Mouse (Mus musculus) midbrain, embryonic 15.5 days (tissue): ENCODE measurements at regions not wholly inside any gene's neighbourhood (a gene's known extent, or its start where the extent isn't known, plus 50 kb on each side); places are given as distances from the start of the nearest gene placed in this dataset.

Source experiments
- ATAC-seq: fragments of 200-750 bp; cut with Nextera tagmentation; replicated peaks from 2 replicates; pipeline ENCODE4 v1.8.0; 2017; ENCODE audit warnings: moderate TSS enrichment
- H3K27ac ChIP-seq: fragments of 300-500 bp; sonication (generic); 2 replicates; pipeline ENCODE4 v1.5.1; 2015; ENCODE audit warnings: mild to moderate bottlenecking, inconsistent platforms
- H3K27me3 ChIP-seq: fragments of 300-500 bp; sonication (generic); replicated peaks from 2 replicates; pipeline ENCODE4 v1.6.1; 2015; ENCODE audit warnings: inconsistent platforms
- H3K36me3 ChIP-seq: fragments of 300-500 bp; sonication (generic); replicated peaks from 2 replicates; pipeline ENCODE4 v1.6.1; 2015; ENCODE audit warnings: inconsistent platforms
- H3K4me1 ChIP-seq: fragments of 300-500 bp; sonication (generic); 2 replicates; pipeline ENCODE4 v1.6.1; 2015; ENCODE audit warnings: inconsistent platforms
- H3K4me2 ChIP-seq: fragments of 300-500 bp; sonication (generic); 2 replicates; pipeline ENCODE4 v1.6.1; 2015; ENCODE audit warnings: inconsistent platforms, mild to moderate bottlenecking, moderate library complexity
- H3K4me3 ChIP-seq: fragments of 300-500 bp; sonication (generic); 2 replicates; pipeline ENCODE4 v1.5.1; 2015; ENCODE audit warnings: mild to moderate bottlenecking, inconsistent platforms
- H3K9ac ChIP-seq: fragments of 300-500 bp; sonication (generic); 2 replicates; pipeline ENCODE4 v1.6.1; 2015; ENCODE audit warnings: mild to moderate bottlenecking, inconsistent platforms
- H3K9me3 ChIP-seq: fragments of 300-500 bp; sonication (generic); 2 replicates; pipeline ENCODE4 v1.6.1; 2016; ENCODE audit warnings: inconsistent platforms
- WGBS: fragments of 180-500 bp; shearing (Covaris S2); methylation state at CpG from one replicate; pipeline ENCODE4 v1.1.7; 2015; ENCODE audit warnings: mixed read lengths; 5-methylcytosine and 5-hydroxymethylcytosine counted together

DNA sequence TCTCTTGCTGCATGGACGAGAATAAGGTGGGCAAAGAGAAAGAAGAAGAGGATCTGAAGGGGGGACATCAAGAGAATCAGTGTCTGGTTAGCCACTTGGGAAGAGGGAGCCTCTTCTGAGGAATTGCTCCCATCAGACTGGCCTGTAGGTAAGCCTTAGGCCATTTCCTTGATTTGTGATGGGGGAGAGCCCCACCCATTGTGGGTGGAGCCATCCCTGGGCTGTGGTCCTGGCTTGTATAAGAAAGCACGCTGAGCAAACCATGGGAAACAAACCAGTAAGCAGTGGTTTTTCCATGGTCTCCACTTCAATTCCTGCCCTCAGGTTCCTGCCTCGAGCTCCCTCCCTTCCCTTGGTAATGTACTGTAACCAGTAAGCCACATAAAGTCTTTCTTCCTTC, 57.7 kb upstream of the Sez6l start:
- Histone ChIP-seq H3K27me3 (no peaks in the 10 kb centered on the region), H3K36me3 (no peaks in the 10 kb centered on the region), H3K4me3 (no peak overlapping the region), H3K9ac (no peak overlapping the region), H3K27ac (no peak overlapping the region), H3K4me2 (no peak overlapping the region), H3K9me3 (no peaks in the 10 kb centered on the region), H3K4me1 (no peaks in the 10 kb centered on the region)
- WGBS: 62% methylated on average over 3 of the region's 3 CpGs
- no peak for ATAC-seq

DNA sequence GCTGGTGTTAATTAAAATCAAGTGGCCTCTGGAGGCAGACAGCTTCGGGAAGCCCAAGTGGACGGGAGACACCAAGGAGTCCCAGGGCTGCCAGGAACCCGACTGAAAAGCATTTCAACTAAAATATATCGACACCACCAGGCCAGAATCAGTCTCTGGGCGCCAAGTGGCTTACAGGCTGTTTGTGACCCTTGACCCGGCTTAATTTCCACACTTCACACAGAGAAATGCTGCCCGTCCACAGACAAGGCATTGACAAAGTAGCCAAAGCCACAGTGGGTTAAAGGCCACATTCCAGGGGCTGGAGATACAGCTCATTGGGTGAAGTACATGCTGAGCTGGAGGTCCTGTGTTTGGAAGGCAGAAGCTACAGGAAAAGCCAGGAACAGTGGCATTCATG, 54.8 kb upstream of the Sez6l start:
- 34% methylated on average over 7 of the region's 7 CpGs for WGBS
- Histone ChIP-seq H3K27me3 (no peaks in the 10 kb centered on the region), H3K27ac (no peak overlapping the region), H3K9ac (no peak overlapping the region), H3K36me3 (no peaks in the 10 kb centered on the region), H3K4me1 (peaks cover 20% of the 10 kb centered on the region), H3K9me3 (no peaks in the 10 kb centered on the region), H3K4me2 (no peak overlapping the region), H3K4me3 (no peak overlapping the region)
- ATAC-seq: no peak

DNA sequence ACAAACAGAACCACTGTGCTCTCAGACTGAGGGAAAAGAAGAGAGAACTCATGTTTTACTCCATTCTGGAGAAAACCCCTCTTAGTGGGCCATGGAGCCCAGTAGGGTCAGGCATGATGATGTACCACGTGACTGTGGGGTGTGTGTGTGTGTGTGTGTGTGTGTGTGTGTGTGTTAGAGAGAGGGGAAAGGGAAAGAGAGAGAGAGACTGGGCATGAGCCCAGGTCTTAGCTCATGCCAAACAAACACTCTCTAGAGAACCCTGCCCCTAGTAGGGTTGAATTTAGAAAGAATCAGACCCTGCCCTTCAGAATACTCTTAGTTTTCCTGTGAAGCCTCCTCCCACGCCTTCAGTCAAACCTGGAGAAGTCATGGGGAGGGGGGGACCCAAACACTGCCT, 52.7 kb upstream of the Sez6l start:
- ATAC-seq: no peak
- Histone ChIP-seq H3K36me3 (no peaks in the 10 kb centered on the region), H3K4me1 (peaks cover 34% of the 10 kb centered on the region), H3K27me3 (no peaks in the 10 kb centered on the region), H3K4me3 (no peak overlapping the region), H3K4me2 (no peak overlapping the region), H3K27ac (no peak overlapping the region), H3K9me3 (no peaks in the 10 kb centered on the region), H3K9ac (no peak overlapping the region)
- WGBS: 67% methylated on average over 2 of the region's 2 CpGs

DNA sequence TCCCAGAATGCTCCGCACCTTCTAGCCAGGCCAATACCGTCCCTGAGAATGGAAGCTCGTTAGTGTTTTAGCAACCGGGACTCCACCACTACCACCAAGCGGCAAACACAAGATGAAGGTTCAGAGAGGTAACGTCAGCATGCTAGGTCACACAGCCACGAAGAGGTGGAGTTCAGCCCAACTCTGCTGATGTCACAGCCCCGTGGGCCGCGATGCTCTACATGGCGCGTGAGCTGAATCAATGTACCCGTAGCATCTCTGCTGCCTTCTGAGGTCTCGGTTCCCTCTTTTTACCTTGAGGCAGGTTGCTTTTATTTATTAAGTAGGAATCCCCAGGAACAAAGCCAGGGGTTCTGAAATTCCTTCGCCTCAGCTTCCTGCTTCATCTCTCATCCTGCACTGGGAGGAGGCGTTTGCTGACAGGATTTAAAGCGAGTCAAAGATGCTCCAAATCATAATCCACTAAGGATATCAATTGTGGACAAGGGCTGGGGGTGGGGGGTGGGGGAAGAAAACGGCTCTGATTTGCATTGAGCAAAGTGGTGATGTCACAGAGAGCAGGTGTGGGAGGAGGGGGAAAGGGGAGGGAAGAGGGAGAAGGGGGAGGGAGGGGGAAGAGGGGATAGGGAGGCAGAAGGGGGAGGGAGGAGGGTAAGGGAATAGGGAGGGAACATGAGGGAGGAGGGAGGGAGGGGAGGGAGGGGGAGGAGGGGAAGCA, 51.2 kb upstream of the Sez6l start:
- peaks cover 39% of the 10 kb centered on the region for H3K4me1 ChIP-seq
- H3K27ac ChIP-seq: peak overlapping the region; percentile 30; the same call in 1 of the 2 replicates
- no peak overlapping the region for H3K9ac ChIP-seq
- no peaks in the 10 kb centered on the region for H3K27me3 ChIP-seq
- H3K4me2 ChIP-seq: no peak overlapping the region
- ATAC-seq: no peak
- H3K36me3 ChIP-seq: no peaks in the 10 kb centered on the region
- H3K9me3 ChIP-seq: no peaks in the 10 kb centered on the region
- WGBS: 14% methylated on average over 18 of the region's 18 CpGs
- no peak overlapping the region for H3K4me3 ChIP-seq

DNA sequence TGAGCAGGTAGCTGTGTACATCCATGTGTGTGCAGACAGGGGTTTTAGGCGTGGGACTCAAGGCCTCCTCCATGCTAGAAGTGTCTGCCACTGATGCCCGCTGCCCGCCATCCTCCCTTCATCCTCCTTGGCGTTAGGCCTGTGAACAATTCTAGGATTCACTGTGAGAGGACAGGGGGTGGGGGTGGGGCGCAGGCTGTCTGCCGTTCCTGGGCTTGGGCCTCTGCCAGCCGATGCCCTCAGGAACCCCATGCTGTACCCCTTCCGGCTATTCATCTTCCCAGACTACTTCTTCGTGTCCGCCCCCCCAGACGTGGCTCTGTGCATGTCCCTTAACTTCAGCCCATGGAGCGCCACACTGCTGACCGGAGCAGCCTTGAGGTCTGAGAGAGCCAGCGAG, 50.3 kb upstream of the Sez6l start:
- Histone ChIP-seq H3K9ac (no peak overlapping the region), H3K9me3 (no peaks in the 10 kb centered on the region), H3K4me2 (no peak overlapping the region), H3K36me3 (no peaks in the 10 kb centered on the region), H3K4me1 (peaks cover 44% of the 10 kb centered on the region), H3K27me3 (no peaks in the 10 kb centered on the region), H3K27ac (0 out of 2 replicates have a peak overlapping the region, but pooled peaks have one; percentile 30), H3K4me3 (no peak overlapping the region)
- ATAC-seq: no peak; the same call in 1 of the 2 replicates
- 46% methylated on average over 14 of the region's 14 CpGs for WGBS
